Mouse (Mus musculus) spleen, adult 2 months (tissue): Measurements from ENCODE around the gene Usmg5.
"Not testable (repeated sequence)": the region's sequence is repeated elsewhere in the genome, so short reads cannot be mapped to it uniquely, and the experiment has no call there.

Experiments
- CTCF ChIP-seq: fragments of 200-500 bp; IDR thresholded peaks from 2 replicates; pipeline ENCODE4 v1.5.1; 2011; ENCODE audit warnings: mild to moderate bottlenecking, inconsistent platforms; ENCODE audit not compliant: insufficient read depth, insufficient read length, insufficient replicate concordance; ENCODE audit errors: extremely low read depth
- POLR2A ChIP-seq: fragments of 200-500 bp; IDR thresholded peaks from 2 replicates; pipeline ENCODE4 v1.6.1; 2011; ENCODE audit warnings: low read depth, low read length, inconsistent platforms

- not testable (repeated sequence) for TF ChIP-seq CTCF, POLR2A
Observed at GRCm38 (mm10) chr19:47139611-47140010, 49.2 kb upstream of the Usmg5 start.
